Mouse (Mus musculus): Measurements from ENCODE around the gene Abr. TPM values are rescaled to one million over a fixed set of nuclear protein-coding genes. Genes with fewer than 3 reads are reported as not detected.

Abr gene
- total and polyA plus RNA-seq, 3 experiments: 3.8 to 8.8 TPM; not detected in 1

DNA sequence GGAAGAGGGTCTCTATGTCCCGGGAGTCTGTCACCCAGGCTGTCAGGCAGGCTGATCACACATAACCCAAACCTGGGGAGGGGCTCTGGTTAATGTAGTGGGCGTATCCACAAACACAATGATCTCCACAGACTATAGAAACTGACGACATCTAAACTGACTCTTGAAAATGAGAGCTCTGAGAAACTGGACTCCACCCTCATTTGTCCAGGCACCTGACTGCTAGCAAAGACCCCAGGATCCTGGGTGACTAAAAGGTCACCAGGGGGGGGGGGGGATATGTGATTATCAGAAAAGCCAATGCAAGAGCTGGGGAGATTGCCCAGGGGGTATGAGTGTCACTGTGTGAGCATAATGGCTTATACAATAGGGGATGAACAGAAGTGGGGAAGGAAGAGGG lies 236.4 kb downstream of the Abr start:
- no peak overlapping the region for H3K27ac ChIP-seq (ENCODE audit: control insufficient read depth, low read depth, low read length)
- H3K9ac ChIP-seq (ENCODE audit: control insufficient read depth, low read depth, low read length, poor library complexity, severe bottlenecking): no peak overlapping the region
- DNase-seq (ENCODE audit: low read depth, low spot score): no peak
- no peak overlapping the region for H3K4me3 ChIP-seq (ENCODE audit: control insufficient read depth in 1 of 2, insufficient read depth in 1 of 2, low read depth in 2 of 2, low read length in 2 of 2)
- no peaks in the 10 kb centered on the region for H3K9me3 ChIP-seq (replicated peaks; ENCODE audit: insufficient read depth, low read length)
- no peaks in the 10 kb centered on the region for H3K27me3 ChIP-seq (ENCODE audit: control insufficient read depth in 1 of 2, insufficient read depth in 2 of 2, low read length in 2 of 2)
- TF ChIP-seq BHLHE40 (IDR thresholded peaks at IDR 0.05; ENCODE audit: borderline replicate concordance, low read depth, low read length) (no peak), KAT2A (conservative IDR thresholded peaks at IDR 0.05; ENCODE audit: low read depth, low read length) (no peak), TBP (IDR thresholded peaks at IDR 0.05; ENCODE audit: low read depth, low read length) (no peak), ZMIZ1 (IDR thresholded peaks at IDR 0.05; ENCODE audit: low read depth, low read length) (no peak), TCF12 (IDR thresholded peaks at IDR 0.05; ENCODE audit: low read depth, low read length) (no peak), ETS1 (IDR thresholded peaks at IDR 0.05; ENCODE audit: low read depth, low read length) (no peak), CHD2 (IDR thresholded peaks at IDR 0.05; ENCODE audit: low read length) (no peak), RCOR1 (IDR thresholded peaks at IDR 0.05; ENCODE audit: low read depth, low read length) (no peak), POLR2AphosphoS2 (IDR thresholded peaks at IDR 0.05; ENCODE audit: low read length) (no peak), USF1 (IDR thresholded peaks at IDR 0.05; ENCODE audit: low read depth, low read length) (no peak), EP300 (IDR thresholded peaks at IDR 0.05; ENCODE audit: low read depth in 1 of 2, low read length in 2 of 2) (no peak), JUND (IDR thresholded peaks at IDR 0.05; ENCODE audit: low read depth, low read length) (no peak), CHD1 (IDR thresholded peaks at IDR 0.05; ENCODE audit: low read depth, low read length) (no peak), SMC3 (IDR thresholded peaks at IDR 0.05; ENCODE audit: low read depth, low read length) (no peak), GABPA (IDR thresholded peaks at IDR 0.05; ENCODE audit: low read depth, low read length) (no peak), ZNF384 (IDR thresholded peaks at IDR 0.05; ENCODE audit: low read depth, low read length) (no peak), NRF1 (IDR thresholded peaks at IDR 0.05; ENCODE audit: insufficient read depth, low read depth, low read length, poor library complexity, severe bottlenecking) (no peak)
- peaks cover 0 to 4% of the 10 kb centered on the region in 2 experiments; a peak in 2 of 4 replicates for H3K36me3 ChIP-seq (ENCODE audit: control insufficient read depth in 1 of 2, insufficient read depth in 2 of 2, low read length in 2 of 2)
- peaks cover 3% of the 10 kb centered on the region for H3K79me2 ChIP-seq (ENCODE audit: control insufficient read depth, insufficient read depth, low read length, poor library complexity)
- H3K4me1 ChIP-seq (ENCODE audit: control insufficient read depth in 1 of 2, insufficient read depth in 2 of 2, low read length in 2 of 2): no peaks in the 10 kb centered on the region

- TF ChIP-seq NRF1 (IDR thresholded peaks at IDR 0.05; ENCODE audit: insufficient read depth, low read depth, low read length, poor library complexity, severe bottlenecking): no peak
- TF ChIP-seq SMC3 (IDR thresholded peaks at IDR 0.05; ENCODE audit: low read depth, low read length): no peak
- no peak for TF ChIP-seq CHD1 (IDR thresholded peaks at IDR 0.05; ENCODE audit: low read depth, low read length)
- TF ChIP-seq USF2 (IDR thresholded peaks at IDR 0.05; ENCODE audit: borderline replicate concordance in 1 of 2, insufficient read depth in 1 of 2, low read depth in 1 of 2, low read length in 2 of 2): no peak
- TF ChIP-seq ZNF384 (IDR thresholded peaks at IDR 0.05; ENCODE audit: low read depth, low read length): no peak
- no peak for TF ChIP-seq MYB (IDR thresholded peaks at IDR 0.05; ENCODE audit: low read depth, low read length)
- TF ChIP-seq KAT2A (conservative IDR thresholded peaks at IDR 0.05; ENCODE audit: low read depth, low read length): no peak
- no peak for TF ChIP-seq TBP (IDR thresholded peaks at IDR 0.05; ENCODE audit: low read depth, low read length)
- TF ChIP-seq MAFK (IDR thresholded peaks at IDR 0.05; ENCODE audit: borderline replicate concordance, low read depth, low read length): no peak
- no peak for TF ChIP-seq SIN3A (IDR thresholded peaks at IDR 0.05; ENCODE audit: low read length)
- no peak for TF ChIP-seq TAL1 (IDR thresholded peaks at IDR 0.05; ENCODE audit: low read length)
- TF ChIP-seq MEF2A (IDR thresholded peaks at IDR 0.05; ENCODE audit: extremely low read depth, insufficient replicate concordance, low read depth, low read length, poor library complexity, severe bottlenecking): no peak
- TF ChIP-seq MYC (IDR thresholded peaks at IDR 0.05; ENCODE audit: low read depth, low read length): no peak
- no peak for TF ChIP-seq TCF12 (IDR thresholded peaks at IDR 0.05; ENCODE audit: low read depth, low read length)
- TF ChIP-seq RCOR1 (IDR thresholded peaks at IDR 0.05; ENCODE audit: low read depth, low read length): no peak
Measured at GRCm38 (mm10) chr11:76385017-76385416, 237.1 kb downstream of the Abr start.

More at GRCm38 (mm10) chr11:76385017-76385416, 237.1 kb downstream of the Abr start:
- no peak overlapping the region for H3K4me3 ChIP-seq (ENCODE audit: control insufficient read depth in 1 of 2, insufficient read depth in 1 of 2, low read depth in 2 of 2, low read length in 2 of 2)
- DNase-seq (ENCODE audit: low read depth, low spot score): no peak
- no peak overlapping the region for H3K9ac ChIP-seq (ENCODE audit: control insufficient read depth, low read depth, low read length, poor library complexity, severe bottlenecking)
- H3K27ac ChIP-seq (ENCODE audit: control insufficient read depth, low read depth, low read length): no peak overlapping the region
- peaks cover 2% of the 10 kb centered on the region for H3K79me2 ChIP-seq (ENCODE audit: control insufficient read depth, insufficient read depth, low read length, poor library complexity)
- H3K9me3 ChIP-seq (replicated peaks; ENCODE audit: insufficient read depth, low read length): no peaks in the 10 kb centered on the region
- H3K27me3 ChIP-seq (ENCODE audit: control insufficient read depth in 1 of 2, insufficient read depth in 2 of 2, low read length in 2 of 2): no peaks in the 10 kb centered on the region
- H3K4me1 ChIP-seq (ENCODE audit: control insufficient read depth in 1 of 2, insufficient read depth in 2 of 2, low read length in 2 of 2): no peaks in the 10 kb centered on the region
- H3K36me3 ChIP-seq (ENCODE audit: control insufficient read depth in 1 of 2, insufficient read depth in 2 of 2, low read length in 2 of 2): peaks cover 0 to 4% of the 10 kb centered on the region in 2 experiments; a peak in 2 of 4 replicates

All from MEL (cell line).